Mouse (Mus musculus) testis, postnatal 10 days (tissue): ENCODE results near the gene Vmn1r27.

Experiments
- DNase-seq: peaks from one replicate; pipeline ENCODE4 v3.0.0; 2021; ENCODE audit warnings: low spot score

The Vmn1r27 gene

GRCm38 (mm10) chr6:58218721-58219120 lies at the start of gene Vmn1r27:
Gene Vmn1r27, minus strand, starts transcription at chr6:58218821.
- no peak for DNase-seq

GRCm38 (mm10) chr6:58261737-58262136 lies 43.1 kb upstream of the Vmn1r27 start, which contains the start of gene Vmn1r28:
Gene Vmn1r28, plus strand, starts transcription at chr6:58262037.
- no peak for DNase-seq

- DNase-seq: no peak
Observed at GRCm38 (mm10) chr6:58216119-58216518, 2.5 kb downstream of the Vmn1r27 start.
